Mouse (Mus musculus) MEL (cell line): Measurements from ENCODE around the gene Cnrip1. TPM values are rescaled to one million over a fixed set of nuclear protein-coding genes. Genes with fewer than 3 reads are reported as not detected.

Source experiments
- DNase-seq: peaks from one replicate; pipeline ENCODE4 v3.0.0; 2011; ENCODE audit warnings: low read depth, low spot score
- H3K27ac ChIP-seq: 2 replicates; pipeline ENCODE4 v1.5.1; 2012; ENCODE audit warnings: low read depth, mild to moderate bottlenecking, control low read depth, low read length, moderate library complexity; ENCODE audit not compliant: control insufficient read depth
- H3K27me3 ChIP-seq, 2 experiments: fragments of 150-350 bp in 1 of 2; sonication (generic) in 1 of 2; 2 replicates each; pipeline ENCODE4 v1.6.1; 2012; ENCODE audit warnings: low read length in 2 of 2, mild to moderate bottlenecking in 2 of 2, improper control_type of control experiment in 1 of 2, moderate library complexity in 1 of 2; ENCODE audit not compliant: insufficient read depth in 2 of 2, control insufficient read depth in 1 of 2
- H3K36me3 ChIP-seq, 2 experiments: 2 replicates each; pipeline ENCODE4 v1.6.1; 2012 to 2014; ENCODE audit warnings: low read length in 2 of 2, improper control_type of control experiment in 1 of 2, inconsistent platforms in 1 of 2, mild to moderate bottlenecking in 1 of 2; ENCODE audit not compliant: insufficient read depth in 2 of 2, control insufficient read depth in 1 of 2
- H3K4me1 ChIP-seq, 2 experiments: fragments of 150-350 bp in 1 of 2; sonication (generic) in 1 of 2; 2 replicates each; pipeline ENCODE4 v1.6.1; 2012; ENCODE audit warnings: low read length in 2 of 2, improper control_type of control experiment in 1 of 2, mild to moderate bottlenecking in 1 of 2; ENCODE audit not compliant: insufficient read depth in 2 of 2, control insufficient read depth in 1 of 2
- H3K4me3 ChIP-seq, 2 experiments: fragments of 150-350 bp in 1 of 2; sonication (generic) in 1 of 2; 2 replicates each; pipeline ENCODE4 v1.5.1; 2012; ENCODE audit warnings: low read depth in 2 of 2, low read length in 2 of 2, mild to moderate bottlenecking in 2 of 2, moderate library complexity in 2 of 2, control low read depth in 1 of 2, improper control_type of control experiment in 1 of 2; ENCODE audit not compliant: control insufficient read depth in 1 of 2, insufficient read depth in 1 of 2
- H3K79me2 ChIP-seq: 2 replicates; pipeline ENCODE4 v1.6.1; 2012; ENCODE audit warnings: mild to moderate bottlenecking, low read length, moderate library complexity; ENCODE audit not compliant: control insufficient read depth, poor library complexity, insufficient read depth
- H3K9ac ChIP-seq: 2 replicates; pipeline ENCODE4 v1.6.1; 2012; ENCODE audit warnings: low read depth, mild to moderate bottlenecking, control low read depth, low read length, moderate library complexity; ENCODE audit not compliant: control insufficient read depth, poor library complexity, severe bottlenecking
- H3K9me3 ChIP-seq: fragments of 150-350 bp; sonication (generic); replicated peaks from 2 replicates; pipeline ENCODE4 v1.6.1; 2012; ENCODE audit warnings: mild to moderate bottlenecking, low read length, improper control_type of control experiment, moderate library complexity; ENCODE audit not compliant: insufficient read depth
- BHLHE40 ChIP-seq: IDR thresholded peaks from 2 replicates; pipeline ENCODE4 v1.6.1; 2012; ENCODE audit warnings: low read depth, mild to moderate bottlenecking, inconsistent platforms, low read length, improper control_type of control experiment, borderline replicate concordance
- CHD2 ChIP-seq: IDR thresholded peaks from 2 replicates; pipeline ENCODE4 v1.6.1; 2011; ENCODE audit warnings: low read length, improper control_type of control experiment
- ELF1 ChIP-seq: IDR thresholded peaks from 2 replicates; pipeline ENCODE4 v1.6.1; 2014; ENCODE audit warnings: low read depth, mild to moderate bottlenecking, inconsistent platforms, low read length, improper control_type of control experiment, moderate library complexity
- EP300 ChIP-seq, 2 experiments: IDR thresholded peaks; 2 replicates each; pipeline ENCODE4 v1.6.1; 2011; ENCODE audit warnings: improper control_type of control experiment in 2 of 2, low read length in 2 of 2, low read depth in 1 of 2, mild to moderate bottlenecking in 1 of 2
- ETS1 ChIP-seq: IDR thresholded peaks from 2 replicates; pipeline ENCODE4 v1.6.1; 2012; ENCODE audit warnings: low read depth, mild to moderate bottlenecking, inconsistent platforms, low read length, improper control_type of control experiment, moderate library complexity
- GABPA ChIP-seq: IDR thresholded peaks from 2 replicates; pipeline ENCODE4 v1.6.1; 2012; ENCODE audit warnings: low read depth, mild to moderate bottlenecking, inconsistent platforms, low read length, improper control_type of control experiment, moderate library complexity
- GATA1 ChIP-seq: IDR thresholded peaks from 2 replicates; pipeline ENCODE4 v1.6.1; 2011; ENCODE audit warnings: low read depth, low read length, improper control_type of control experiment
- JUND ChIP-seq: IDR thresholded peaks from 2 replicates; pipeline ENCODE4 v1.6.1; 2011; ENCODE audit warnings: low read depth, mild to moderate bottlenecking, improper control_type of control experiment, low read length
- KAT2A ChIP-seq: conservative IDR thresholded peaks from 2 replicates; pipeline ENCODE4 v1.6.1; 2012; ENCODE audit warnings: low read depth, low read length, improper control_type of control experiment, inconsistent platforms
- MAFK ChIP-seq: IDR thresholded peaks from 2 replicates; pipeline ENCODE4 v1.6.1; 2011; ENCODE audit warnings: low read depth, mild to moderate bottlenecking, low read length, improper control_type of control experiment, borderline replicate concordance
- MAX ChIP-seq: IDR thresholded peaks from 2 replicates; pipeline ENCODE4 v1.6.1; 2011; ENCODE audit warnings: low read length, improper control_type of control experiment
- MAZ ChIP-seq: IDR thresholded peaks from 2 replicates; pipeline ENCODE4 v1.6.1; 2012; ENCODE audit warnings: low read depth, mild to moderate bottlenecking, inconsistent platforms, low read length, improper control_type of control experiment
- MEF2A ChIP-seq: IDR thresholded peaks from 2 replicates; pipeline ENCODE4 v1.6.1; 2014; ENCODE audit warnings: low read depth, mild to moderate bottlenecking, inconsistent platforms, low read length, improper control_type of control experiment; ENCODE audit not compliant: poor library complexity, insufficient replicate concordance, severe bottlenecking; ENCODE audit errors: extremely low read depth
- MXI1 ChIP-seq: IDR thresholded peaks from 2 replicates; pipeline ENCODE4 v1.6.1; 2011; ENCODE audit warnings: mild to moderate bottlenecking, low read depth, low read length, improper control_type of control experiment
- NELFE ChIP-seq: IDR thresholded peaks from 2 replicates; pipeline ENCODE4 v1.6.1; 2011; ENCODE audit warnings: low read depth, low read length, improper control_type of control experiment
- NRF1 ChIP-seq: IDR thresholded peaks from 2 replicates; pipeline ENCODE4 v1.6.1; 2014; ENCODE audit warnings: low read depth, mild to moderate bottlenecking, inconsistent platforms, low read length, improper control_type of control experiment, moderate library complexity; ENCODE audit not compliant: poor library complexity, insufficient read depth, severe bottlenecking
- POLR2A ChIP-seq, 2 experiments: IDR thresholded peaks; 2 replicates each; pipeline ENCODE4 v1.6.1; 2011 to 2012; ENCODE audit warnings: low read length in 2 of 2, mild to moderate bottlenecking in 2 of 2, control low read depth in 1 of 2, improper control_type of control experiment in 1 of 2, low read depth in 1 of 2, moderate library complexity in 1 of 2; ENCODE audit not compliant: control insufficient read depth in 1 of 2, insufficient read depth in 1 of 2, poor library complexity in 1 of 2
- POLR2AphosphoS2 ChIP-seq: IDR thresholded peaks from 2 replicates; pipeline ENCODE4 v1.6.1; 2011; ENCODE audit warnings: low read length, improper control_type of control experiment
- POLR2AphosphoS5 ChIP-seq: IDR thresholded peaks from 2 replicates; pipeline ENCODE4 v1.6.1; 2012; ENCODE audit warnings: low read depth, borderline replicate concordance, mild to moderate bottlenecking, inconsistent platforms, low read length, moderate library complexity, mixed read lengths
- RAD21 ChIP-seq: IDR thresholded peaks from 2 replicates; pipeline ENCODE4 v1.6.1; 2011; ENCODE audit warnings: mild to moderate bottlenecking, low read depth, low read length, improper control_type of control experiment
- SIN3A ChIP-seq: IDR thresholded peaks from 2 replicates; pipeline ENCODE4 v1.6.1; 2012; ENCODE audit warnings: low read length, improper control_type of control experiment, inconsistent platforms
- SMC3 ChIP-seq: IDR thresholded peaks from 2 replicates; pipeline ENCODE4 v1.6.1; 2011; ENCODE audit warnings: low read depth, low read length, improper control_type of control experiment
- TAL1 ChIP-seq: IDR thresholded peaks from 2 replicates; pipeline ENCODE4 v1.6.1; 2012; ENCODE audit warnings: mild to moderate bottlenecking, inconsistent platforms, low read length, moderate library complexity, mixed read lengths
- UBTF ChIP-seq: IDR thresholded peaks from 2 replicates; pipeline ENCODE4 v1.6.1; 2012; ENCODE audit warnings: low read depth, mild to moderate bottlenecking, inconsistent platforms, low read length, improper control_type of control experiment, moderate library complexity, borderline replicate concordance; ENCODE audit not compliant: insufficient read depth
- USF1 ChIP-seq: IDR thresholded peaks from 2 replicates; pipeline ENCODE4 v1.6.1; 2014; ENCODE audit warnings: low read depth, mild to moderate bottlenecking, inconsistent platforms, low read length, improper control_type of control experiment, moderate library complexity
- USF2 ChIP-seq, 2 experiments: IDR thresholded peaks; 2 replicates each; pipeline ENCODE4 v1.6.1; 2011 to 2012; ENCODE audit warnings: improper control_type of control experiment in 2 of 2, low read length in 2 of 2, borderline replicate concordance in 1 of 2, inconsistent platforms in 1 of 2, low read depth in 1 of 2, mild to moderate bottlenecking in 1 of 2; ENCODE audit not compliant: insufficient read depth in 1 of 2
- ZKSCAN1 ChIP-seq: IDR thresholded peaks from 2 replicates; pipeline ENCODE4 v1.6.1; 2012; ENCODE audit warnings: low read depth, mild to moderate bottlenecking, inconsistent platforms, low read length, improper control_type of control experiment, moderate library complexity
- polyA plus RNA-seq, 2 experiments: library from polyadenylated mRNA; stranded (reverse) in 1 of 2; unstranded in 1 of 2; fragments of >175 nt in 1 of 2; fragments of >200 nt in 1 of 2; gene quantifications; 2 replicates each; pipeline versions ENCODE4 v1.2.1 to v1.2.4; 2012; ENCODE audit warnings: low replicate concordance in 2 of 2, low read depth in 1 of 2; ENCODE audit not compliant: insufficient read length in 2 of 2, insufficient read depth in 1 of 2, missing spikeins in 1 of 2
- total RNA-seq: library from RNA; depleted of rRNA; stranded (reverse); fragments of 300-350 nt; gene quantifications from 2 replicates; pipeline ENCODE4 v1.2.3, GENCODE M21; 2012

Gene Cnrip1
- total and polyA plus RNA-seq, 3 experiments, result not detected

DNA sequence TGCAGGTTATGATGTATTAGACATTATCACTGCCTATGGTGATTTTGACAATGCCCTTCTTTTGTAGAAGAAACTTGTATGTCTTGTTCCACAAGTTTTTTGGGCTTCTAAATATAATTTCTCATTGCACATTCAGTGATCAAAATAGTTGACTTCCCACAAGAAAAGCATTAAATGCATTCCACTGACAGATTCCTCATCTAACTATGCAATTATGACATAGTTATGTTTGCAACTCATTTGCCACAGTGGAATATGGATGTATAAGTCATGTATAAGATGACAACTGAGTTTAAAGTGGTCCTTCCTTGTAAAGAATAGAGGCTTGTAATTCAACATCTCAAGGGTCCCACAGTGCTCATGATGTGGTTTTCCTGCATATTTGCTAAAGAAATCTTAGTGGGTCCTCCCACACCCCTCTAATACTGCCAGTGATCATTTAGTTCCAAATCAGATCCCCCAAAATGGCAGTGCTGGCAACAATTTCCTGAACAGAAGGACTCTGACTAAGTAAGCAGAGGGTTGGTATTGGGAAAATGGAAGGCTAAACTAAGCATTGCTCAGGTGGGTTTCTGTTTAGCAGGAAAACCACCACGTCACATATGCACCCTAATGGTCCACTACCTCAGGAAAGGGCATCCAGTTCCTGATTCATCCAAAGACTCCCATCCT is 61.2 kb downstream of the Cnrip1 start:
- no peaks in the 10 kb centered on the region for H3K79me2 ChIP-seq
- no peak overlapping the region for H3K27ac ChIP-seq
- no peaks in the 10 kb centered on the region for H3K4me1 ChIP-seq
- no peak for DNase-seq
- H3K4me3 ChIP-seq, result no peak overlapping the region
- no peak for TF ChIP-seq ELF1
- TF ChIP-seq CHD2, result no peak
- TF ChIP-seq UBTF, result no peak
- TF ChIP-seq MAX, result no peak
- TF ChIP-seq USF2 (IDR thresholded peaks at IDR 0.05; ENCODE audit: borderline replicate concordance in 1 of 2, insufficient read depth in 1 of 2, low read depth in 1 of 2, low read length in 2 of 2), result no peak
- TF ChIP-seq MEF2A, result no peak
- no peak for TF ChIP-seq RAD21
- no peak for TF ChIP-seq EP300 (IDR thresholded peaks at IDR 0.05; ENCODE audit: low read depth in 1 of 2, low read length in 2 of 2)
- TF ChIP-seq BHLHE40, result no peak
- TF ChIP-seq POLR2AphosphoS5, result no peak
- no peak for TF ChIP-seq TAL1
- no peak for TF ChIP-seq ETS1
- no peak for TF ChIP-seq GABPA
- TF ChIP-seq POLR2AphosphoS2, result no peak
- TF ChIP-seq SMC3, result no peak
- no peak for TF ChIP-seq NELFE
- no peak for TF ChIP-seq JUND
- no peak for TF ChIP-seq MAZ
- no peaks in the 10 kb centered on the region for H3K36me3 ChIP-seq
- H3K27me3 ChIP-seq, result peaks cover 0 to 4% of the 10 kb centered on the region in 2 experiments; a peak in 1 of 4 replicates
- no peak overlapping the region for H3K9ac ChIP-seq
- no peaks in the 10 kb centered on the region for H3K9me3 ChIP-seq

DNA sequence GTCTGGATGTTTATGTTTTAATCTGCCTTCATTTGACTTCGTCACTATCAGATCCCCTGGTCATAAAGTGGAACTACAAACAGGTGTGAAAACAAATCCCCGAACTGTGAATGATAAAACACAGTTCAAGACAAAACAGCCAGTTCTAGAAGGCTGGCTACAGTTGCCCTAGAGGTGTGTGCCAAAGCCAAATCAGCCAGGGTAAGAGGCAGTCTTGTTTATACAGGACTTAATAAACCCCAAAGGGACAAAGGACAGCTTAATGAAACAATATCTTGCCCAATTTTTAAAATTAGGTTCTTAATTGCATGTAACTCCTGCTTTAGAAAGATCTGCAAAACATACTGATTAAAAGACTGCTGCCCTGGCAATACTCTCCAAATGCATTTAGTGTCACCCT is 75.0 kb downstream of the Cnrip1 start:
- H3K4me3 ChIP-seq, result no peak overlapping the region
- no peaks in the 10 kb centered on the region for H3K9me3 ChIP-seq
- no peak for TF ChIP-seq SMC3
- TF ChIP-seq ZKSCAN1, result no peak
- no peak for TF ChIP-seq MXI1
- no peak for TF ChIP-seq KAT2A
- TF ChIP-seq TAL1, result no peak
- TF ChIP-seq POLR2A (IDR thresholded peaks at IDR 0.05; ENCODE audit: control insufficient read depth in 1 of 2, insufficient read depth in 1 of 2, low read depth in 1 of 2, low read length in 2 of 2, poor library complexity in 1 of 2), result no peak
- TF ChIP-seq USF1, result no peak
- no peak for TF ChIP-seq GATA1
- no peak for TF ChIP-seq MAFK
- no peak for TF ChIP-seq SIN3A
- no peak for TF ChIP-seq MAZ
- TF ChIP-seq NRF1, result no peak
- TF ChIP-seq POLR2AphosphoS2, result no peak
- TF ChIP-seq UBTF, result no peak
- no peak for TF ChIP-seq POLR2AphosphoS5
- TF ChIP-seq GABPA, result no peak
- no peaks in the 10 kb centered on the region for H3K36me3 ChIP-seq
- no peak for DNase-seq
- H3K27ac ChIP-seq, result no peak overlapping the region
- no peaks in the 10 kb centered on the region for H3K4me1 ChIP-seq
- H3K9ac ChIP-seq, result no peak overlapping the region
- no peaks in the 10 kb centered on the region for H3K79me2 ChIP-seq
- peaks cover 4 to 8% of the 10 kb centered on the region in 2 experiments; a peak in 3 of 4 replicates for H3K27me3 ChIP-seq
